Mouse (Mus musculus) left cerebral cortex, adult 8-10 months (tissue): ENCODE data around the gene Fam168a. TPM values are rescaled to one million over a fixed set of nuclear protein-coding genes. Genes with fewer than 3 reads are reported as not detected.

ENCODE experiments used
- DNase-seq, 2 experiments: peaks; one replicate each; pipeline ENCODE4 v3.0.0; 2022; ENCODE audit warnings: low spot score in 2 of 2
- total RNA-seq, 4 experiments: library from RNA; stranded (reverse); gene quantifications; 2 replicates each; pipeline ENCODE4 v1.2.4; 2022

The Fam168a gene
- 100 to 1,000 TPM; 212 to 237 (median 224) TPM for total RNA-seq

DNA sequence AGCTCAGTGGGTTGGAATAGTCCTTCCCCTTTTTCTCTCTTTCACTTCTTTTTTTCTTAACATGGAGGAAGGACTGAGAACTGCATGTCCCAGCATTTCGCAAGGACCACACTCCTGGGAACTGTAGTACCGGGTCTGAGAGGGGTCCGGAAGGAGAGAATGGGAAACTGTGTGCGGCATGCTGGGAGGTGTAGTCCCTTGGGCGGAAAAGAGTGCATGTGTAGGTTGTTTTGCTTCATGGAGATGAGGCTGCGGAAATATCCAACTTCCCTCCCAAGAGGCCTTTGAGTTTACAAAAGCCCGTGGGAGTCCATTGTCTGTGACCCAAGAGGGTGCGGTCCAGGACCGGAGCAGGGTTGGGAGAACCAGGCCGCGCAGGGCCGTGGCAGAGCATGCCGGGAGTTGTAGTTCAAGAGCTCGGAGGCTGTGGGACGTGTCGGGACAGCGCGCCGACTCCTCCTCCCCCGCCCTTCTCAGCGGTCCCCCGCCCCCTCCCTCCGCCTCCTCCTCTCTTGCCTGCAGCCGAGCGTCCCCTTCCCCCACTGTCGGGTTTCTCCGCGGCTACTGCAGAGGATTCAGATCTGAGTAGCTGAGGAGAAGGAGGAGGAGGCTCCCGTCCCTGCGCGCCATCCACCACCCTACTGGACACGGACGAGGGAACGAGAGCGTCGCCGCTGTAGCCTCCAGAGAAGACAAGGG lies at the start of gene Fam168a:
Gene Fam168a (plus strand): TSS at position 493 of the 699 bp plus-strand sequence.
- peak; percentile 82 to 95 for DNase-seq

- peak in 1 of 2 experiments; percentile 51 for DNase-seq
Measured at GRCm38 (mm10) chr7:100656739-100657138, 49.7 kb upstream of the Fam168a start.

GRCm38 (mm10) chr7:100658093-100658578 lies 48.3 kb upstream of the Fam168a start:
- no peak for DNase-seq

- no peak for DNase-seq
Measured at GRCm38 (mm10) chr7:100661264-100661663, 45.2 kb upstream of the Fam168a start.

DNA sequence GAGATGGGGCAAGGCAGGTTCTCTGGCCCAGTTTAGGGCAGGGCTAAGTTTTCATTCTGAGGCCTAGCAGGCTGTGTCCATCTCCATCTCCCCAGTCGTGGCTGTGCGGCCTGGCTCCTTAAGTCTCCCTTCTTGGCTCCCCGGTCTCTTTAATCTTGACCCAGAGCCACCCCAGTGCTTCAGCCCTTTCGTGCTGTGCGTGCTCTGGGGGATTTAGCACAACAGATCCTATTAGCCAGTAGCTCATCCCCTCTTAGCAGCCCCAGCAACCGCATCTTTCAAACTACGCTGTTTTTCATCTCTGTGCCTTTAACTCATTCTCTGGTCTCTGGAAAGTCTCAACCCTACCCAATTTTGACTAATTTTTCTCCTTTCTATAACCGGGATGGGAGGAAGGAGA lies 44.2 kb upstream of the Fam168a start, which contains the start of gene Plekhb1:
Gene Plekhb1 (minus strand): TSS at position 184 of the 400 bp plus-strand sequence.
- no peak for DNase-seq

- peak; percentile 75 to 79 for DNase-seq
Measured at GRCm38 (mm10) chr7:100663190-100663589, 43.2 kb upstream of the Fam168a start.

DNA sequence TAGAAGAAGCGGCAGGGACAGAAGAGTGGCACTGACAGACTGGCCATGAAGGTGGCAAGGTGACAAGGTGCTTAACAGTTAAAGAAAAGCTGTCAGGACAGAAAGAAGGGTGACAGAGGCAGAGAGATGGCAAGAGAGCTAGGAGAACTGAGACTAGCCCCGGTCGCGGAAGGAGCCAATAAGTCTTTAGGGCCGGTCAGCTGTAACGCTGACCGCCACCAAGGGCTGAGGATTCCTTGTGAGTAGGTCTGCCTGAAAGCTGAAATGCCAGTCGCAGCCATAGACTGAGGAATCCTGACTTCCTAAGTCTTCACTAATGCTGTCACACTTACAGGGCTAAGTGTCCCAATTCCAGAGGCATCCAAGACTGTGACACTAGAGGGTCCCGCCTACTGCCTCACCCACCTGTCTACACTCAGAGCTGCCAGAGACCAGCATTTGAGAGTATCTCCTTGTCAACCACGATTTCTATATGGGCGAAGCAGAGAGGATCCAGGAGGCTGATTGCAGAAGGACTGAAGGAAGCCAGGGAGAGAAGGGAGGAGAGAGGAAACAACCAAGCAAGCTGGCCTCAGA lies 42.6 kb upstream of the Fam168a start:
- no peak for DNase-seq

DNA sequence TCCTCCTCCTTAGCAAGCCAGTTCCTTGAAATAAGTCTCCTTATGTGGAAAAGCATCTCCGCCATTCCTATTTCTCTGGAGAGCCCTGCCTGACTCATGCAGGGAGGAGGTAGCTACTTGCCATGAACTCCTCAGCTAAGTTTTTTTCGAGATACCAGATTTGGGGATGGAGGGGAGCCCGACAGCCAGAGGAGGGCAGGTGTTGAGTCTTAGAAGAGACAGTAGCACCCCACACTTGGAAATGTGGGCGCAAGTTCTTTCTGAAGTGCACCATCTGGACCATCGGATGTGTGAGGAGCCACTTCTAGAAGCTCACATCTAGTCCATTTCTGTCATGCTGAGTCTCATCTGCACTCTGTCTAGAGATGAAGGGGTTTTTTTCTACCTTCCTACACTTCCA lies 35.8 kb upstream of the Fam168a start:
- DNase-seq: peak in 1 of 2 experiments; percentile 85

DNA sequence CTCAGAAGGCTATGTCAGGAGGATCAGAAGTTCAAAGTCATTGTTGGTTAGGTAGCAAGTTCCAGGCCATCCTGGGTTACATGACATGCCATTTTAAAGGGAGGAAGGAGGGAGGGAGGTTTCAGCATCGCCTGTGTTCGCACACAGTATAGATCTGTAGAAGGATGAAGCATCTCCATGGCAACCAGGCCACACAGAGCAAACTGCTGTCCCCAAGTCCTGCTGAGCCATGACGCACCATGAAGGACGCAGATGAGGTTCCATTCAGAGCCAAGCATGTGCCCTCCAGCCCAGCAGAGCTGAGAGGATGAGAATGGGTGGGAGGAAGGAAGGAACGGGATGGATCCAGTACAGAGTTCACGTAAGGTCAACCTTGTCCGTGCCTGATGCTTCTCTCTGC lies 33.0 kb upstream of the Fam168a start:
- no peak for DNase-seq

DNA sequence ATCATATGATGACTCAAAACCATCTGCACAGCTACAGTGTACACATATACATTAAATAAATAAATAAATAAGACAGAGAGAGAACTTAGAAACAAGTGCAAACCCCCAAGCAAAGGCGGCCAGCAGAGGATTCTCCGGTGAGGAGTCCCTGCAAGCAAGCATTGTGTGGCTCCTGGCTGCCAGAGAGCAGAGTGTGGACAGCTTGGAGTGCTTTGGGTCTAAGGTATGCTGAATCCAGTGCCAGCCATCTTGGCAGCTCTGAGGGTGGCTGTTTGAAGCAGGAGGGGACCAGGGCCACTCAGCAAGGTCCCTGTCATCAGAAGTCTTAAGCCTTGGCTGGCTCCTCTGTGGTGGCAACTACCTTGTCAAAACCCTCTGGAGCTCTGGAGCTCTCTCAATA lies 31.5 kb upstream of the Fam168a start:
- DNase-seq: no peak

- no peak for DNase-seq
Measured at GRCm38 (mm10) chr7:100678052-100678451, 28.4 kb upstream of the Fam168a start.

DNA sequence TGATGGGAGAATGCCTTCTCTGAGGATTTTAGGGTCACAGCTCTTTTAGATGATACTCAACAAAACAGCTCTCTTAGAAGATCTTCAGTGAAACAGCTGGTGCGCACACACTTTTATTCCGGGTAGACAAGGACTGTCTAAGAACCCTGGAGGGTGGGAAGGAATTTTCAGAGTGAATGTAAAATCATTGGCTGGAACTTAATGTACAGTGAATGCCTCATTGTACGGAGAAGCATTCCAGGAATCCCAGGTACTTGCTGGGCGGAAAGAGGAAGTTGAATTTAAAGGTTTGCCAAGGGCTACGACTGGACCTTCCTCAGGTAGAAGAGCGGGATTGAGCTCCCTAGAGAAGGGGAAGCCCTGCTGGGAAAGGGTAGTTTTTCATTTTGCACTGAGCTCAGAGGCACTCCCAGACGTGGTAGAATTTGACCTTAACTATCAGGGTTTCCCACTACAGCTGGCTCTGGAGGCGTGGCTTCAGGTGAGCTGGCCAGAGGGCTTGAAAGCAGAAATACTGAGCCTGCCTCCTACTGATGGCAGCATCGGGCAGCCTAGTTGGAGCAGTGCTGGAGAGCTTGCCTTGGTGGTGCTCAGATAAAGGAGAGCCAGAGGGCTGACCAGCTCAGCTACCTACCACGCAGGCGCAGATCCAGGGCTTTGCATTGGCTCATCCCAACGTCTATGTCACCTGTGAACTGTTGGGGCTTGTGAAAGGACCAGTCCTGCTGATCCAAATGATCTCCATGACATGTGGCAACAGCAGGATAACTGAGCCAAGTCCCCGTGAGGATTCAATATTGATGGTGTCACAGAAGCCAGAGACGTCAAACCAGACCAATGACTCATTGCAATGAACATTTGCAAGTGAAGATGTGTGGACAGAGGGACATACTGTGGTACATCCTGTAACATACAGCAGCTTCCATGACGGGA lies 27.2 kb upstream of the Fam168a start:
- DNase-seq: no peak

DNA sequence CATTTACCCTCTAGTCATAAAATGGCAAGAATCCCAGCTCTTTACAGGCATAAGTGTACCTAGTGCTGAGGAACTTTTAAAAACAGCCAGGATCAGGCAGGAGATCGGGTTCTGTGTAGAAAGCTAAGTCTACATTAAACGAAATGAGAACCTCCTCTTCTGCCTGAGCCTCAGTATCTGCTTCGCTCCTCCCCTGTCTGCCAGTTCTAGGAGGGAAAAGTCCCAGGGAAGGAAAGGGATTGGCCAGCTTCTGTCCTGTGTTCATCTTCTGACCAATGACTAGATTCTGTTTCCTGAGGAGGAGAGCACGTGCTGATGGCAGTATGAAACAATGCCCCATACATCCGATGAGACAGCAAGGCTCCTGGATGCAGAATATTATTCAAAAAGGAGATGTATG lies 25.3 kb upstream of the Fam168a start:
- DNase-seq: no peak

DNA sequence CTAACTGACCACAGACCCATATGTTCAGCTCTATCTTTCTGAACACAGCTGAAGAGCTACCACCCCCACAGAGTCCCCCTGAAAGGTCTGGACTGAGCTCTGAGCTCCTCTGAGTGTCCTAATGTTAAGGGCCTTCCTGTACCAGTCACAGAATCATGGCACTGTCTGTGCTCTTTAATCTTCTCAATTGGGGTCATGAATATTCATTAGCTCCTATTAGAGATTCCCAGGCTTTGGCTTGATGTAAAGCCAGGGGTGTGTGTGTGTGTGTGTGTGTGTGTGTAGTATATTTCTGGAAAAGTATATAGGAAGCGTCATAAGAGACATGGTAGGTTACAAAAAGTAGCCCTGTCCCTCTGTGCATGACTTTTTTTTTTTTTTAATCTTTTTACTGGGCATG lies 23.2 kb upstream of the Fam168a start:
- DNase-seq: no peak

DNA sequence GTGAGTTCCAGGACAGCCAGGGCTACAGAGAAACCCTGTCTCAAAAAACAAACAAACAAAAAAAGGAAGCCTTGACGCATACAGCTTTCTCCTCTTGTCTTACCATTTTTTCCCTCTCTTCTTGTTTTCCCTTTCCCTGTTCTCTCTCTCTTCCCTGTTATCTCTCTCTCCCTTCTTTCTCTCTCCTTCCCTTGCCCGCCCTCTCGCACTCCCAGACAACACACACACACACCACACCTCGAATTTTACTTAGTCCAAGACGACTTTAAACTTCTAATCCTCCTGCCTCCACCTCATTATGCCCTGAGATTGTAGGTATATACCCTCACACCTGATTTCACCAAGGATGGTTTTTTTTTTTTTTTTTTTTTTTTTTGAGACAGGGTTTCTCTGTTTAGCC lies 22.4 kb upstream of the Fam168a start:
- DNase-seq: no peak

DNA sequence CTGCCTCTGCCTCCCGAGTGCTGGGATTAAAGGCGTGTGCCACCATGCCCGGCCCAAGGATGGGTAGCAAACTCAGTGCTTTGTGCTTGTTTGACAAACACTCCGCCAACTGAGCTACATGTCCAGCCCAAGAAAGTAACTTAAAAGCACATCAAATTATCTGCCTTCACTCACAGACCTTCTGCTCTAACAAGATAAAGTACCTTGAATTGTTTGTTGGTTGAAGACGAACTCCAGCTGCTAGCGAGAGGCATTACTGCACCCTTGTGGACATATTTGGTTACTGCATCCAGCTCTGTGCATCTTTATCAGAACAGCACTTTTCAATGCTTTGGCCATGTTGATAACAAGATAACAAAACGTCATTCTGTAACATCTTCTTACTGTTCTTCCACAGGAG lies 21.9 kb upstream of the Fam168a start:
- no peak for DNase-seq

DNA sequence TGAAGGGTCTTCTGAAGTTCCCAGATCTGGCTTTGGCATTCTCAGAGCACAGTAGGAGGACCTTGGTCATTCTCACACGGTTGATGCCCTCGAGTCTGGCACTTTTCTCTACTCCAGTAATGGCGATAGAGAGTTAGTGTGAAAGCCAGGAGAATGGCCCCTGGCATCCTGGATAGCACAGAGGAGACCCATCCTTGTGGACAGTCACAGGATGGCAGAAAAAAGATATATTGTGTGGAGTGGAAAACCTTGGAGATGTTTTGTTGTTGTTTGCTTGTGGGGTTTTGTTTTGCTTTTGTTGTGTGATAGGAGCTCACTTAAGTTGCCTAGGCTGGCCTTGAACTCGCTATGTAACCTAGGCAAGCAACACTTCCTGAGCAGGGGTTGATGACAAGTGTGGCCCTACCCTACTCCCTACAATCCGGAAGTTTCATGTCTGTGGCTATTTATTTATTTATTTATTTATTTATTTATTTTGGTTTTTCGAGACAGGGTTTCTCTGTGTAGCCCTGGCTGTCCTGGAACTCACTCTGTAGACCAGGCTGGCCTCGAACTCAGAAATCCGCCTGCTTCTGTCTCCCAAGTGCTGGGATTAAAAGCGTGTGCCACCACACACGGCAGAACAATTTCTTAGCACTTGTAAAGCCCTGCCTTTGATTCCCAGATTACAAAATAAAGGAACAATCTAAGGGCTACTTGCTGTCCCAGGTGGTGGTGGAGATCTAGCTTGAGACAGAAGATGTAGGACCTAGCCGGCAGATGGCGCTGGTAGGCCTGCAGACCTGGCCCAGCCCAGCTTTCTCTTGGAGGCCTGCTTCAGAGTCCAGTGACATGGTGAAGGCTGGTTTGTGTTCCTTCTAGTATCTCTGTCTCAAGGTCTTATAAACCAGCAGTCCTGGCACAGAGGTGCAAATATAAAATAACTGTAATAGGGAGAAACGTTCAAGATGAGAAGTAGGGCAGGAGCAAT lies 21.1 kb upstream of the Fam168a start:
- no peak for DNase-seq

- no peak for DNase-seq
Measured at GRCm38 (mm10) chr7:100688471-100688870, 18.0 kb upstream of the Fam168a start.

GRCm38 (mm10) chr7:100693199-100693598 lies 13.2 kb upstream of the Fam168a start:
- DNase-seq: no peak
